Mouse (Mus musculus): ENCODE data around the gene Abcg4.

DNA sequence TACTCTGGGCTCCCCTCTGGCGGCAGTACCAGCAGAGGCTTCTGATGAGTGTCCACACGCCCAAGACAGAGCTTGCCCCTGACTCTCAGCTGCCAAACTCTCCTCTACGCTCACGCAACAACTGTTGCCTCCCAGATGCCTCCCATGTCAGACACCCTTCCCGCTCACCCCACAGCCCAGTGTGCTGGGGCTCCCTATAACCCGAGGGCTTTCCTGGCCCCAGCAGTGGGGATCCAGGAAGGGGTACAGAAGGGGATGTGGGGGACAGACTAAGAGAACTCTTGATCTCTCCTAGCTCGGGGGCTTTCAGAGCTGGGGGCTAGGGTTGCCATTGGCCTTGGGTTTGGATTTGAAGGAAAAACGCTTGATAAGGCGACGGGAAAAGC is 22.3 kb upstream of the Abcg4 start:
- TF ChIP-seq CTCF (IDR thresholded peaks at IDR 0.05; ENCODE audit: low read depth), result no peak
- TF ChIP-seq EP300 (IDR thresholded peaks at IDR 0.05; ENCODE audit: low read depth), result no peak
